Mouse (Mus musculus) stomach, postnatal 0 days (tissue): ENCODE measurements around the gene Ralgapa1.

ENCODE experiments used
- CTCF ChIP-seq: IDR thresholded peaks from 2 replicates; pipeline ENCODE4 v1.5.1; 2016; ENCODE audit warnings: antibody characterized with exemption, low read depth, mild to moderate bottlenecking, moderate library complexity
- EP300 ChIP-seq: optimal IDR thresholded peaks from 2 replicates; pipeline ENCODE3; 2016; ENCODE audit warnings: antibody characterized with exemption

DNA sequence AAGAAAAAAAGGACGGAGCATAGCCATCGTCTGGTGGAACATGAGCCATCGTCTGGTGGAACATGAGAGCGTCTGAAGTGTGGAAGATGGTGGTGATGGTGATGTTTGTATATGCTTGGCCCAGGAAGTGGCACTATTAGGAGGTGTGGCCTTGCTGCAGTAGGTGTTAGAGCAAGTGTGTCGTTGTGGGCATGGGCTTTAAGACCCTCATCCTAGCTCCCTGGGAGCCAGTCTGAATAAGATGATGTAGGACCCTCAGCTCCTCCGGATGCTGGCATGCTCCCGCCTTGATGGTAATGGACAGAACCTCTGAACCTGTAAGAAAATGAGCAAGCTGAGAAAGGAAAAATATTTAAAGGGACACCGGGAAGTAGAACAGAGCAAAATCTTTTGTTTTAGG lies 13.9 kb upstream of the Ralgapa1 start:
- TF ChIP-seq EP300, result no peak
- no peak for TF ChIP-seq CTCF
